9 mouse cellular contexts compared by ENCODE assay signal in the genomic region with DNA sequence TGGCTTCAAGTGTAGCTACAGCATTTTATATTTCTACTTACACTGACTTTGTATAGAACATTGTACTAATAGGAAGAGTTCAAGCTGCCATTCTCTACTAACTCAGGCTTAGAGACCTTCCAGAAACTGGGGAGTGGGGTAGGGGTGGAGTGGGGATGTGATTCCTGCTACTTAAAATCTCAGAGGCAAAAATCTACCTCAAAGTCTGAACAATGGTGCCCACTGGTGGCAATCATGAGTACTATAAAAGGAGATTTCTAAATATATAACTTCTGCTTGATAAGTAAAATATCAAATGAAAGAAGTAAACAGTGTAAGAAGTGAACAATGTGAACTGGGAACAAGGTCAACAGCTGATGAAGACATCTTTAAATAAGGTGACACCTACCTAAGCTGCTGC.
DNase-seq lines count a peak whose midpoint lies in the region; ATAC-seq and TF ChIP-seq lines count a peak whose summit lies in the region.
"Had no signal": no experiment of that assay in that cellular context is flagged by ENCODE, and none has a peak within 500 bp of the region (broad histone marks: within the 10 kb centered on the region; RNA-seq: fewer than 3 reads in every experiment).

No protein-coding gene starts in this region.

- no peaks in the 10 kb centered on the region for H3K27me3 ChIP-seq in CH12.LX (replicated peaks)
- H3K27me3 ChIP-seq: megakaryocyte, embryonic 14.5 days had no signal

- no peak for TF ChIP-seq POLR2A in CH12.LX (IDR thresholded peaks at IDR 0.05; ENCODE audit: low read depth, low read length)

- no peak overlapping the region for H3K4me3 ChIP-seq in CH12.LX (replicated peaks in 1 of 3; ENCODE audit: low read depth in 2 of 3, low read length in 2 of 3, poor library complexity in 1 of 3)
- H3K4me3 ChIP-seq: megakaryocyte, embryonic 14.5 days had no signal

- no peak overlapping the region for H3K27ac ChIP-seq in CH12.LX (ENCODE audit: insufficient read depth, low read depth)

- TF ChIP-seq EP300 in CH12.LX (IDR thresholded peaks at IDR 0.05; ENCODE audit: low read length) = no peak

- in situ Hi-C loops in CH12.LX (cut with MboI; ENCODE audit: low pct_ligation_motif_present, low pct_unique_long_range_greater_than_20kb, low sequenced_read_pairs) = no loop called here

- peaks cover 0 to 18% of the 10 kb centered on the region in 2 experiments; a peak in 2 of 4 replicates for H3K4me1 ChIP-seq in CH12.LX (ENCODE audit: control insufficient read depth in 1 of 2, insufficient read depth in 2 of 2)

- peak in 1 of 2 experiments; percentile 58; a peak in 2 of 4 replicates for TF ChIP-seq CTCF in CH12.LX (conservative IDR thresholded peaks at IDR 0.05 in 1 of 2, IDR thresholded peaks at IDR 0.05 in 1 of 2; ENCODE audit: low read depth in 2 of 2, low read length in 2 of 2)

- no peak overlapping the region for H3K4me2 ChIP-seq in CH12.LX (ENCODE audit: insufficient read depth, low read depth, poor library complexity, severe bottlenecking)

- H3K36me3 ChIP-seq in CH12.LX (replicated peaks in 1 of 2; ENCODE audit: control insufficient read depth in 1 of 2, insufficient read depth in 1 of 2, low read length in 1 of 2) = peaks cover 20 to 70% of the 10 kb centered on the region in 2 experiments

- no peak for ATAC-seq in activated CD4-positive, CD25-positive, alpha-beta regulatory T cell, adult 4 months
- no peak for ATAC-seq in inflammation-experienced regulatory T-cells, adult 6 months

- dilution Hi-C loops in CH12.LX (cut with MboI; ENCODE audit: extremely low pct_ligation_motif_present, extremely low pct_unique_long_range_greater_than_20kb, low sequenced_read_pairs) = no loop called here

- DNase-seq in embryo, embryonic 10.5 days (ENCODE audit: low spot score) = peak; percentile 24
- DNase-seq in embryo, embryonic 9.5 days (ENCODE audit: extremely low spot score) = no peak
- peak; percentile 31 to 43 for DNase-seq in left cerebral cortex, adult 18-20 months (ENCODE audit: low spot score in 2 of 2)
- DNase-seq in left cerebral cortex, adult 8-10 months (ENCODE audit: low spot score in 2 of 2) = no peak
- DNase-seq in CH12.LX (ENCODE audit: extremely low read depth) = no peak
- DNase-seq in kidney, postnatal 14 days = peak; percentile 50

- no peaks in the 10 kb centered on the region for H3K79me2 ChIP-seq in CH12.LX (replicated peaks; ENCODE audit: control insufficient read depth, extremely low read depth, insufficient read depth, poor library complexity, severe bottlenecking)

- peaks cover 4% of the 10 kb centered on the region for H3K9me3 ChIP-seq in CH12.LX (replicated peaks; ENCODE audit: low read length)
- H3K9me3 ChIP-seq: megakaryocyte, embryonic 14.5 days had no signal

- H3K9ac ChIP-seq in CH12.LX (ENCODE audit: insufficient read depth, low read depth) = no peak overlapping the region

- TF ChIP-seq RAD21 in CH12.LX (IDR thresholded peaks at IDR 0.05; ENCODE audit: low read depth, low read length) = peak; percentile 44

TF ChIP-seq in CH12.LX, 34 proteins besides CTCF, POLR2A, EP300 and RAD21:
- TF ChIP-seq NRF1 (IDR thresholded peaks at IDR 0.05; ENCODE audit: low read depth, low read length) (no peak), SMC3 (IDR thresholded peaks at IDR 0.05; ENCODE audit: low read depth, low read length) (peak; percentile 37), CHD1 (IDR thresholded peaks at IDR 0.05; ENCODE audit: low read depth, low read length) (no peak)
TF ChIP-seq in CH12.LX: peak in this region for 1.

Comparison
In these comparisons a context has a peak if more than half of its experiments do, and no peak if none do; other contexts are left out.
1. DNase-seq: peak in embryo, embryonic 10.5 days (single experiment), left cerebral cortex, adult 18-20 months (2 of 2) and kidney, postnatal 14 days (single experiment); none in embryo, embryonic 9.5 days (single experiment), left cerebral cortex, adult 8-10 months (0 of 2) and CH12.LX (single experiment).